Mouse (Mus musculus) stomach, postnatal 0 days (tissue): ENCODE measurements at regions not wholly inside any gene's neighbourhood (a gene's known extent, or its start where the extent isn't known, plus 50 kb on each side); places are given as distances from the start of the nearest gene placed in this dataset.

Source experiments
- ATAC-seq: fragments of 200-750 bp; cut with Nextera tagmentation; 2 replicates; pipeline ENCODE4 v1.8.0; 2017; ENCODE audit not compliant: low FRiP score, low TSS enrichment
- DNase-seq: peaks from one replicate; pipeline ENCODE4 v3.0.0-alpha.2; 2016; ENCODE audit warnings: low spot score
- H3K27ac ChIP-seq: fragments of 300-500 bp; sonication (generic); replicated peaks from 2 replicates; pipeline ENCODE4 v1.5.1; 2014; ENCODE audit warnings: mild to moderate bottlenecking, control low read depth
- H3K27me3 ChIP-seq: fragments of 300-500 bp; sonication (generic); 2 replicates; pipeline ENCODE4 v1.6.1; 2014; ENCODE audit warnings: low read length; ENCODE audit not compliant: control insufficient read depth, insufficient read depth
- H3K36me3 ChIP-seq: fragments of 300-500 bp; sonication (generic); 2 replicates; pipeline ENCODE4 v1.6.1; 2014; ENCODE audit warnings: low read length, mixed read lengths; ENCODE audit not compliant: control insufficient read depth, insufficient read depth
- H3K4me1 ChIP-seq: fragments of 300-500 bp; sonication (generic); replicated peaks from 2 replicates; pipeline ENCODE4 v1.6.1; 2014; ENCODE audit warnings: antibody characterized with exemption; ENCODE audit not compliant: control insufficient read depth, insufficient read depth
- H3K4me2 ChIP-seq: fragments of 300-500 bp; sonication (generic); replicated peaks from 2 replicates; pipeline ENCODE4 v1.6.1; 2014; ENCODE audit warnings: low read depth, mild to moderate bottlenecking, control low read depth, moderate library complexity
- H3K4me3 ChIP-seq: fragments of 300-500 bp; sonication (generic); 2 replicates; pipeline ENCODE4 v1.5.1; 2014; ENCODE audit warnings: low read depth, low read length, control low read depth
- H3K9ac ChIP-seq: fragments of 300-500 bp; sonication (generic); 2 replicates; pipeline ENCODE4 v1.6.1; 2014; ENCODE audit warnings: mild to moderate bottlenecking, low read length, control low read depth, mixed read lengths
- H3K9me3 ChIP-seq: fragments of 300-500 bp; sonication (generic); 2 replicates; pipeline ENCODE4 v1.6.1; 2016; ENCODE audit warnings: low read length; ENCODE audit not compliant: control insufficient read depth
- CTCF ChIP-seq: IDR thresholded peaks from 2 replicates; pipeline ENCODE4 v1.5.1; 2016; ENCODE audit warnings: antibody characterized with exemption, low read depth, mild to moderate bottlenecking, moderate library complexity
- EP300 ChIP-seq: optimal IDR thresholded peaks from 2 replicates; pipeline ENCODE3; 2016; ENCODE audit warnings: antibody characterized with exemption
- WGBS: fragments of 180-500 bp; shearing (Covaris S2); extraction: QIAGEN DNeasy Blood & Tissue Kit; methylation state at CpG from one replicate; pipeline ENCODE4 v1.1.7; 2014; 5-methylcytosine and 5-hydroxymethylcytosine counted together

- Histone ChIP-seq H3K4me3 (no peak overlapping the region), H3K4me1 (no peaks in the 10 kb centered on the region), H3K9ac (no peak overlapping the region), H3K36me3 (no peaks in the 10 kb centered on the region), H3K9me3 (no peaks in the 10 kb centered on the region), H3K27me3 (no peaks in the 10 kb centered on the region), H3K27ac (no peak overlapping the region), H3K4me2 (no peak overlapping the region)
- ATAC-seq (no peak), DNase-seq (no peak)
- TF ChIP-seq CTCF (no peak), EP300 (no peak)
These were observed 129.4 kb upstream of the Tmem196 start for GRCm38 (mm10) chr12:119816225-119816624.

- H3K4me2 ChIP-seq = no peak overlapping the region
- TF ChIP-seq EP300 (no peak), CTCF (no peak)
- H3K9me3 ChIP-seq = no peaks in the 10 kb centered on the region
- H3K9ac ChIP-seq = no peak overlapping the region
- H3K4me3 ChIP-seq = no peak overlapping the region
- no peaks in the 10 kb centered on the region for H3K36me3 ChIP-seq
- no peaks in the 10 kb centered on the region for H3K4me1 ChIP-seq
- no peaks in the 10 kb centered on the region for H3K27me3 ChIP-seq
- H3K27ac ChIP-seq = no peak overlapping the region
- ATAC-seq (no peak), DNase-seq (no peak)
These were observed 106.5 kb upstream of the Tmem196 start for GRCm38 (mm10) chr12:119839119-119839518.

GRCm38 (mm10) chr12:119881744-119882143 is 63.9 kb upstream of the Tmem196 start:
- no peak overlapping the region for H3K4me3 ChIP-seq
- no peak overlapping the region for H3K9ac ChIP-seq
- ATAC-seq = no peak
- no peaks in the 10 kb centered on the region for H3K27me3 ChIP-seq
- no peak overlapping the region for H3K27ac ChIP-seq
- no peaks in the 10 kb centered on the region for H3K36me3 ChIP-seq
- no peak overlapping the region for H3K4me2 ChIP-seq
- DNase-seq = no peak
- no peak for TF ChIP-seq EP300
- no peak for TF ChIP-seq CTCF
- 74% methylated on average over 1 of the region's 1 CpGs for WGBS
- no peaks in the 10 kb centered on the region for H3K4me1 ChIP-seq
- H3K9me3 ChIP-seq = no peaks in the 10 kb centered on the region

- Histone ChIP-seq H3K27me3 (no peaks in the 10 kb centered on the region), H3K4me2 (no peak overlapping the region), H3K27ac (no peak overlapping the region), H3K9me3 (no peaks in the 10 kb centered on the region), H3K4me1 (no peaks in the 10 kb centered on the region), H3K4me3 (no peak overlapping the region), H3K36me3 (no peaks in the 10 kb centered on the region), H3K9ac (no peak overlapping the region)
- ATAC-seq (no peak), DNase-seq (no peak)
- no peak for TF ChIP-seq EP300
- no peak for TF ChIP-seq CTCF
- WGBS = 53% methylated on average over 1 of the region's 1 CpGs
These were observed 55.6 kb upstream of the Tmem196 start for GRCm38 (mm10) chr12:119890030-119890429.
